Mouse (Mus musculus) urinary bladder, adult 2 months (tissue): ENCODE results near the gene Xrcc3. TPM values are rescaled to one million over a fixed set of nuclear protein-coding genes. Genes with fewer than 3 reads are reported as not detected.

Experiments used
- DNase-seq: peaks from one replicate; pipeline ENCODE4 v3.0.0; 2022; ENCODE audit warnings: low spot score
- polyA plus RNA-seq: library from polyadenylated mRNA; depleted of rRNA; stranded (reverse); fragments of >200 nt; gene quantifications from 2 replicates; pipeline ENCODE4 v1.2.3, GENCODE M21; 2012

Xrcc3 gene
- polyA plus RNA-seq, 1 experiment: 3.5 TPM

DNA sequence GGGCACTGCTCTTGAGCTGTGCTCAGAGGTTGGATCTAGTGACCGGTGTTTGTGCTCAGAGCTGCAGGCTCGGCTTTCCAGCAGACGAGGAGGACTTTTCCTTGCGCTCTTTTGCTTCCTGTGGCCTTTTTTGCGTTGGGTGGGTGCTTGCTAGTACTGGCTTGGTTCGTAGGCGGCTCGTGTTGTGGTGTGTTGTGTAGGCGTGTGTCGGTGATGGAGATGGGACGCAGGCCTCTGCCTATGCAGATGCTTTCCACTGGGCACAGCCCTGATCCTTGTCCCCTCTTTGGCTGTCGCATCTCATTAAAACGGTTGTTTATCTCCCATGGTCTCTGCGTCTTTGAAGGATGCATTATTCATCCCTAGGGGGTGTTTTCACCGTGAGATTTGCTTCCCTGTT is 38.8 kb downstream of the Xrcc3 start:
- no peak for DNase-seq

DNA sequence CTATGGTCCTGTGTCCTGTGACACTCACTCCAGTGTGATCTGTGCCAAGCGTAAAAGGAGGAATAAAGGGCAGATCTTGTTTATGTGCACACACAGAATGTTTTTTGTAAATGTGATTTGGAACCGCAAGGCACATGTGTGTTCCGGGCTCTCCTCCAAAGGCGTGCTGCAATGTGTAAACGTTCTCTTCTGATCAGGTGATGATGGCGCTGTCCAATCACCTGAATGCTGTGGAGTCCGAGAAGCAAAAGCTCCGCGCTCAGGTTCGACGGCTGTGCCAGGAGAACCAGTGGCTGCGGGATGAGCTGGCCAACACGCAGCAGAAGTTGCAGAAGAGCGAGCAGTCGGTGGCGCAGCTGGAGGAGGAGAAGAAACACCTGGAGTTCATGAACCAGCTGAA is 39.5 kb downstream of the Xrcc3 start:
- DNase-seq: no peak

DNA sequence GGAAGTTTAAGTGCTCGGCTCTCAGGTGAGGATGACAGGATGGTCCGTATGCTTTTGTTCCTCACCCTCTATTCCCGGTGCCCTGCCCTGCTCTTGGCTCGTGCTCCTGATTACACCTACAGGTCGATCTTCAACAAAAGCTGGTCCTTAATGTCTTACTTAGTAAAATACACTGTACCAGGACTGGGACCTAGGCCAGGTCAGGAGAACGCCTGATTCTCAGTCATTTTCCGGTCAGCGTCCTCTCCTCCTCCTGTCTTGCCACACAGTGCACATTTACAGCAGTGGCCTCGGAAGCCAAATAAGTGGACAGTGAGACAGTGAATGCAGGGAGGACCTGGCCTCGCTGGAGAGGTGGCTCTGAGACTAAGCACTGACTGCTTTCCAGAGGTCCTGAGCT is 43.0 kb downstream of the Xrcc3 start:
- DNase-seq: no peak

DNA sequence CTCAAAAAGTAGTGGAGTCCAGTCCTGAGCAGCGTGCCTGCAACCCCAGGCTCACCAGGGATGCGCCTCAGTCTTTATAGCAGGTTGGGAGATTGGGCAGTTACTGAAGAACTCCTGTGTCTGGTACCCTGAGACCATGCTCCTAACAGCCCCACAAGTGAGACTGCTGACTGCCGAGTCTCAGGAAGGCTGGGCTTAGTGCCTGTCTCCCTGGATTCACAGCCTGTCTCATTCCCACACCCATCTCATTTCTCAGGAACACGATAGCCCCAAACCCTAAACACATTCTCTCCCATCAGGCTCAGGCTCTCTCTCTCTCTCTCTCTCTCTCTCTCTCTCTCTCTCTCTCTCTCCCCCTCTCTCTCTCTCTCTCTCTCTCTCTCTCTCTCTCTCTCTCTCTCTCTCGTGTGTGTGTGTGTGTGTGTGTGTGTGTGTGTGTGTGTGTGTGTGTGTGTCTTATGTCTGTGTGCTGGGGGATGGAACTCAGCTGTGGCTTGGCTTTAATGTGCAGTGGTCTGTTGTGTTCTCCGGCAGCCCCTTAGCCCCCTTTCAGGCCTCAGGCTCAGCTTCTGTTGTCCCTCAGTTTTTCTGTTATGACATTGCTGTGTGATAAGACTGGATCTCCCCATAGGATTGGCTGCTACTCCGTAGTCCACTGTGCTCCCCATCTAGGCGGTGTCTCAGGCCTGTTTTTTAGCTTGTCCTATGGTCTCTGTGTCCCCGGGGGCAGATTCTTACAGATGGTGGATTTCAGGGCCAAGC is 43.7 kb downstream of the Xrcc3 start:
- no peak for DNase-seq

DNA sequence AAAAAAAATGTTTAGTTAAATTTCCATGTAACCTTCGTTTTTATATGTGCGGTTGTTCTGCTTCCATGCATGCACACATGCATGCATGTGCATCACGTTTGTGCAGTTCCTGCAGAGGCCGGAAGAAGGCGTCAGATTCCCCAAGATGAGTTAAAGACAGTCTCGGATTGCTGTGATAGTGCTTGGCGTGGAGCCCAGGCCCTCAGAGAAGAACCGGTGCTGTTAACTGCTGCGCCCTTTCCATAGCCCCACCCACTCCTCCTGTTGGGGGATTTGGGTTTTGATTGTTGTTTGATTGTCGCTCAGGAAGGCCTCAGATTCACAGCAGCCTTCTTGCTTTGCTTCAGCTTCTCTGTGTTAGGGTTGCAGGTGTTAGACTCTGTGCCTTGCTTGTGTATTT is 44.4 kb downstream of the Xrcc3 start:
- DNase-seq: no peak

DNA sequence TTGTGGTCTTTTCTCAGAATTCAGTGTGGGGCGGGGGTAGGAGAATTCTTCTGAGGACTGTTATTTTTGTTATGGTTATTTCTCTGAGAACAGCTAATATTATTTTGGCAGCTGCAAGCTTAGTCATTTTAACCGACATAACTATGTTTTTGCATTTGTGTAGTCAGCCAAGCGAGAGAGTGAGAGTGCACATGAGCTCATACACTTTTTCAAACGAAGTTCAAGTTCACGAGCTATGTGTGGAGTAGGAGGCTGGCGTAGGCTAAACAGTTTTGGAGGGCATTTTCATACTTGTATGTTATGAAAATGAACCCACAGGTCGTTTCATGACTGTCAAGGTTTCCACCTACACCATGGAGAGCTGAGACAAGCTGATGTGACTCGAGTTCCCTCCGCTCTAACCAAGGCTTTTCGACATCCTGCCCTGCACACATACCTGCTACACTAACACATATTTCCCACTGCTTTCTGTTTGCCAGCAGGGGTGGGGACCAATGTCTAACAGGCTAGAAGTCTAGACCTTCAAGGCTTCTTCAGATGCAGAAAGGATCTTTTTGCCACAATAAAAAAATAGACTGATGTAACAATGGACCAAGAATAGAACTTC is 45.2 kb downstream of the Xrcc3 start:
- no peak for DNase-seq

DNA sequence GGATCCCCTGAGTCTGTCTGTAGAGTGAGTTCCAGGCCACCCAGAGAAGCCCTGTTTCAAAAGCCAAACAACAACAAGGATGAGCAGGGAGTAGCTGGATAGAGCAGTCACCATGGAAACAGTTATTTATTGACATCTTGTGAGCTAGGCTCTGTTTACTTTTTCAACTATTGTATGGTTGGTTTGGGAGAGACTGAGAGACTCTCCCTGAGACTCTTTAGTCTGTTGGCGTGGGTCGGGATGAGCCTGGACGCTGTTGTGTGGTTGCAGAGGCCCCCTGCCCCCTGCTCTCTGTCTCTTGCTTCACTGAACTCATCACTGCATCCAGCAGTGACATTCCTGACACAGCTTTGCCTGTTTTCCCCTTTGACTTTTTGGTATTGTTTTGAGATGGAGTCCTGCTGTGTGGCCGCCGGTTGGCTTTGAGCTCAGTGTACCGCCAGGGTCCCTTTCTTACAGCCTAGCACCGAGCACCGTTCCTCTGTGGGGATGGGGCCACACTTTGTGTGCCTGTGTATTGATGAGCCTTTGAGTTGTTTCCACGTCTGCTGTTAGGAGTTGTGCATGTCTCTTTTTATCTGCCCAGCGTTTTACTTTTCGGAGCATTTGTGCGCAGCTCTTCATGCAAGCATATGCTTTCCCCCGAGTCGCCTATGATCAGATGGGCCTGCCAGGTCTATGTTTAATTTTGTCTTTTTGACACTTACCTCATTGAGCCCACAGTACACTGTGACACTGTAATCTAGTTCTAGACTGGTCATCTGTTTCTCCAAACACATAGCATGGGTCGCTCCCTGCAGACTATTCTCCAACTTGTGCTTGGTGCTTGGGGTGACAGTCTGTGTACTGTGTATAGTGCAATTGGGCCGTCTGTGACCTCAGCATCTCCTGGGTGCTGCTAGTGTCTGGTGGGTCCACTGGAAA is 47.1 kb downstream of the Xrcc3 start:
- no peak for DNase-seq

DNA sequence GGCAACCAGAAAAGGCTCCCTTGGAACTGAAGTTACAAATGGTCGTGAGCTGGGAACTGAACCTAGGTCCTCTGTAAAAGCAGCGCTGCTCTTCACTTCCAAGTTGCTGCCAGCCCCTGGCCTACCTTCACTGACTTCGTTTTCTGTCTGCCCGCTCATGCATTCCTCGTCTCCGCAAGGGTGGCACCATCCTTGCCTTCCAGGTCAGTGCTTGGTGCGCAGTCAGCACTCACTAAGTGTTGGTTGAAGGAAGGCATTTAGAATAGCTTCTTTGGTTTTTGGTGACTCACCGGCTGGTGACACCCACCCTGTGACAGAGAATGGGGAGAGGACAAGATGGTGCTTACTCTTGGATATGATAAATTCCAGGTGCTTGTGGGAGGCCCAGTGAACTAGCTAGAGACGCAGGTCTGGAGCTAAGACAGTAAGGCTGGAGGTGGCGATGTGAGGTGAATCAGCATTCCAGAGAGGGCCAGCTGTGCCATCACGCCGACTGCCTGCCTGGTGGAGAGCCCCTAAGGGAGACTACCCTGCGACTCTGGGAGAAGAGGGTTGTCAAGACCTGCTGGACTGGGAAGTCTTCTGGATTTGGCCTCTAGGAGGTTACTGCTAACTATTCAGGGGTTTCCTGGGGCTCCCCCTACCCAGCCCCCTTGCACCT is 50.9 kb downstream of the Xrcc3 start:
- DNase-seq: no peak

DNA sequence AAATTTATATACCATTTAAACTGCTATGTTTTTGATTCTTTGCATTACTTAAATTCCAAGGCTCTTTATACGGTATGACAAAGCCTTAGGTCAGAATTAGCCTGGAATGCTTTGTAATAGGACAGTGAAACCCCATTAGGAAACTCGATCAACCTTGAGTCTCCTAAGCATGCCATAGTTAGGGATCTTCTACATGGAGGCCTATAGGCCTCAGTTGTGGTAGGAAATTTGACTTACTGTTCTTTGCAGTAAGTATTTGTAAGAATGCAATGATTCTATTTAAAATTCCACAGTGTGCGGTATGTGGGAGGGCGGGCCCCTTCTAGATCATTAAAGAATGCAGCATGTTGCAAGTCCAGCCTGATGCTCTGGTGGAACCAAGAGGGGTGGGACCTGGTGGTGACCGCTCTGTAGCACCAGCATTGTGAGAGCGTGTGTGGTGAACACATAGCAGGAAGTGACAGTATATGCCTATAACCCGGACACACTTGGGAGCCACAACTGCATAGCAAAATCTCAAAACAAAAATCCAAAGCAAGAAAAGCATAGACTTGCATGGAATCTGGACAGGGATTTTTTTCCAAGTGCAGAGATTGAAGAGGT is 53.3 kb downstream of the Xrcc3 start:
- DNase-seq: no peak

DNA sequence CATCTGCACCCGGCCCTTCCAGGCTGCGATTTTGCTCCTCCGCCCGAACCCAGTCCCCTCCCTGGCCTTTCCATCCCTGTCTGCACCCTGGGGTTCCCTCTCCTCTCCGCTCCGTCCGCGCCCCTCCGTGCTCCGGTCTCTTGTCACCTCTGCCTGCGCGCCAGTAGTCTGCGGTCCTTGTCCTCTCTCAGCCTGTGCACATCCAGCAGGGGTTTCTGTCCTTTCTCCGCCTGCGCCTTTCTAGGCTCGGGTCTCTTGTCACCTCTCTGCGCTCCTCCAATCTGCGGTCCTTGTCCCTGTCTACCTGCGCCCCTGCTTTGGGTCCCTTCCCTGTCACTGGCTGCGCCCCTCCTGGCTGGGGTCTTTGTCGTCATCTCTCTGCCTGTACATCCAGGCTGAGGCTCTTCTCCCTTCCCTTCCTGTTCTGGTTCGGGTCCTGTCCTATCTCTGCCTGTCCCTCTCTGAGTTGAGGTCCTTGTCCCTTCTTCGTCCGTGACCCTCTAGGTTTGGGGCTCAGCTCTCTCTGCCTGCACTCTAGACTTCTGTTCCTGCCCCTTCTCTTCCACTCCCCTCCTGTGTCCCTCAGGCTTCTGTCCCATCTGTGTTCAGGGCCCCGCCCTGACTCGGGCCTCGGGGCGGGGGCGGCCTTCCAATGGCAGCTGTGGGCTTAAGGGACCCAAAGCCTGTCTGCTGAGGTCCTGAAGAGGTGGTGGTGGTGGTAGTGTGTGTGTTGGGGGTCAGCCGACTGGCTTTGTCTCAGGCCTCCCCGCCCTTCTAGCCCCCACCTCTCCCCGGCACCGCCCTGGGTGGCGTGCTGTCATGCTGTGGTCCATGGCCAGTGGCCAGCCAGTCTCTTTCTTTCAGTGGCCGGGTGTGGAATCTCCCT is 54.3 kb downstream of the Xrcc3 start:
- DNase-seq: peak; percentile 38

DNA sequence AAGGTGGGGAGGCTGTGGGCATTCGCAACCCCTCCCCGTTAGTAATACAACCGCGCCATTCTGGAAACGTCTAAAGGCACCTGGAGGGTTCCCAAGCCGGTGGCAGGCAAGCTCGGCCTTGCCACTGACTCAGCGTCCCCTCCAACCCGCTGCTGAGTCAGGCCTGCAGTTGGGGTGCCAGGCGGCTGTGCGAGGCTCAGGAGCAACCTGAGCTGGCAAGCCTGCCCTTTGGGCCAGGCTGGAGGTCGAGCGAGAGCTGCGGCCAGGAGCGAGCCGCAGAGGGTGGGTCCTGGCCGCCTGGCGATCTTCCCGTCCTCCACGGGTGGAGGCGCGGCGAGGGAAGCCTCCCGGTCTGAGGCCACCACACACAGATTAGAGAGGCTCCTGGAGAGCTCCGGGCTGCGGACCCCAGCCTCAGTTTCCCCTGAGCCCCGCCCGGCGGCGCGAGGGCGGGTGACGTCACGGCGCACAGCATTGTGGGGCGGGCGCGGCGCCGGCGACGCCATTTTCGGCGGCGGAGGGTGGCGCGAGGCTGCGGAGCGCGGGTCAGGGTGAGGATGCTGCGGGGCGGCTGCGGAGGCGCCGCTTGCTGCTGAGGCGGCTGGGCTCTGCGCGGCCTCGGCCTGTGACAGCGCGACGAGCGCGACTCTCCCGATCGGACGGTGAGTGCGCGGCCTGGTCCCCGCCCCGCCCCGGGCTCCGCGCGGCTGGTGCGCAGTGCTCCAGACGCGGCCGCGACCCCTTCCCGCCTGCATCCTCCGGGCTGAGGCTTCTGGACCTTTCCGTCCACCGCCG is 55.1 kb downstream of the Xrcc3 start, which contains the start of gene Klc1:
TSS of gene Klc1 (plus strand) at position 469 of the 795 bp plus-strand sequence.
- peak; percentile 83 for DNase-seq

DNA sequence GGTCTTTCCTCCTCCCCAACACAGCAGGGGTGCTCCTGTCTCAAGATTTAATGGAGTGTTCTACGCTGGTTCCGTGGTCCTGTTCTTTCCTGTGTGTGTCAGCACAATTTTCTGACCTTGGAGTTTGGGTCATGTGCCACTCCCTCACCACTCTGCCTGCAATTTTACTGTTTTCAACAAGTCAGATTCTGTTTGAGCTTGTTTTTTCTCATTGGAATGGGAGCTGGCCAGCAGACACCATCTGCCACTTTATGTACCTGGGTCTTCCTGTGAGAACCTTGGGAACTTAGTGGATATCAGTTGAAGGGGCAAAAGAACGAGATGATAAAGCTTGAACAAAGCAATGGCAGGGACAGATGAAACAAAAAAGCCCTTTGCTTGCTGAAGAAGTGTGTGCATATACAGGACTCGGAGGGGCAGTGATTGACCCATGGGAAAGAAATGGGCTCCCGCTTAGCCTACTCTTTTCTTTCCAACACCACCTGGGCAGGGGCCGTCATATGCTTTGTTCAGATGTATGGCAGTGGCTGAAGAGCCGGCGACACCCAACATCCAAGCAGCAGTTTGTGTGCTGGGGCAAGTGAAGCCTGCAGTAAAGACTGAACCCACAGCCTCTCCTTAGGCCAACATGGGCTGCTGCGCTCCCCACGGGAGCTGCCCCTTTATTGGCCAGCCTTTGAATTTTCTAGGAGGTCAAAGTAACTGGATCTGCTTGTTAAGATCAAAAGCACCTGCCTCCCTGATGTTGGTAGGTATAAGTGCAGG is 55.9 kb downstream of the Xrcc3 start:
- no peak for DNase-seq

DNA sequence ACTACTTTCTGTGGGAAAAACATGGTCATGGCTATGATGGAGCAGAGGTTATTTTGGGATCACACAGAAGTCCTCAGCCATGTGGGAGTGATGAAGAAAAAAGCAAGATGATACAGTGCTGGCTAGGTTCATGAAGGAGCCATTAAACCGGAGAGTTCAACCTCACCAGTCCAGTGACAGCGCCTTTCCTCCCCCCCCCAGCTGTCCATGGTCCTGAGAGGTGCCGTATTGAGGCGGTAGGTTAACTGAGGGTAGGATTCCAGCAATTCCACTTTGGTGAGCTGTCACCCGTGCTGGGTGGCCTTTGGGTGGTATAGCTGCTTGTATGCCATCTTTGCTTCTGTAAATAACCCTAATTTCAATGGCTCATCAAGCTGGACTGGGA is 57.0 kb downstream of the Xrcc3 start:
- DNase-seq: no peak

DNA sequence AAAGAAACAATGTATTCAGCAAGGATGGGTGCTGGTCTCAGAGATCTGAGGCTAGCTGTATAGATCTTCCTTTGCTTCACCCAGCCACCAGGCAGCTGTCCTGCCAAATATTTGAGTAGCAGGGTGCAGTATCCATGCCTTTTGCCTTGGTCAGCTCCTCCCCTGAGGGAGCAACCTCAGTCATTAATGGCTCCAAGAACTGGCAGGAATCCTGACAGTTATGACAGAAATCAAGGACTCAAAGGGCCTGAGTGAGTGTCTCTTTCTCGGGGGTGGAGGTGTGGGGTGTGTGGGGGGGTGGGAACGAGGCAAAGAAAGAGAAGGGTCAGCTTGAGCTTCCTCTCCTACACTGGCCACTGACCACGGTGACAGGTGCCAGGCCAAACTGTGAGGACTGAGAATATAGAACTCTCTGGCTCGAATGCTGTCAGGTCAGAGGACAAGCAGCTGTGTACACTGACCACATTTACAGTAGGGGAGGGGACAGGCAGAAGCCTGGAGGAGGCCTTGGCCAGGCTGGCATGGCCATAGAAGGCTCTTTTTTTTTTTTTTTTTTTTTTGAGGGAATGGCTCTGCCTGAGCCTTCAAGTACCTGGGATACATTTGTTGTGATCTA is 57.5 kb downstream of the Xrcc3 start:
- no peak for DNase-seq

DNA sequence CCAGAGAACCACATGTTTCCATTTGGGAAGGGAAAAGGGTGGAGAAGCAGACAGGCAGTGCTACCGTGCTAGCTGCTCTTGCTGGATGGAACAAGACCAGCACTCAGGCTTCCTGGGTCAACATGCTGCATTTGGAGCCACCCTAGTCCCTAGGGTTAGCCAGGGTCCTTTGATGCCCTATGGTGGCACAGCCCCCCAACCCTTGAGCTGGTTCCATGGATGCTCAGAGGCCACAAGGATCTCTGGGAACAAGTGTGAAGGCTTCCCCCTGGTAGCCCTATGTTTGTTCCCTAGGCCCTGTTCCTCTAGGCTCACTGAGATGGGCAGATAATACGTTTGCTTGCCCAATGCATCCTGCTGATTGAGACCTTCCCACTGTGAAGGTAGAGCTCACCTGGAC is 58.4 kb downstream of the Xrcc3 start:
- no peak for DNase-seq

DNA sequence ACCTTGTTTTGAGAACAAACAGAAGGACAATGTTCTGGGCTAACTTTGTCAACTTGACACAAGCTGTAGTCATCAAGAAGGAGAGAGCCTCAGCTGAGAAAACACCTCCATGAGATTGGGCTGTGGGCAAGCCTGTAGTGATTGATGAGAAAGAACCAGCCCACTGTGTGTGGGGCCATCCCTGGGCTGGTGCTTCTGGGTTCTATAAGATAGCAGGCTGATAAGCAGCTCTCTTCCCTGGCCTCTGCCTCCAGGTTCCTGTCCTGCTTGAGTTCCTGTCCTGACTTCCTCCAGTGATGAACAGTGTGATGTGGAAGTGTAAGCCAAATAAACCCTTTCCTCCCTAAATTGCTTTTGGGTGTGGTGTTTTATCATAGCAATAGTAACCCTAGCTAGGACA is 59.0 kb downstream of the Xrcc3 start:
- DNase-seq: no peak

DNA sequence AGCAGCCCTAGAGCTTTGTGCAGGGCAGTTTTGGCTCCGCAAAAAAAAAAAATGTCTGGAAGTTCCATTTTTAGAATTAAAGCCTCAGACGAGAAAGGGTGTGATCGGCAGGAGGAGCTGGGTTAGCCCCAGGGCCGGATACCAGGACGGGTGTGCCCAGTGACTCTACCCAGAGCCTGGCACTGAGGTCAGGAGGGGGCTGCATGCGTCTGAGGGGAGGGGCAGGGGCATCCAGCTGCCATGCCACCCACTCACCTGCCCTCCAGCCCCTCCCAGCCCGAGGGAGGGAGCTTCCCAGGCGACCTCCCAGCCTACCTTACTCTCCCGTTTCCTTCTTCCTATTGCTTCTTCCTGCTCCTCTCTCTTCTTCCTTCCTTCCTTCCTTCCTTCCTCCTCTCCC is 60.3 kb downstream of the Xrcc3 start:
- DNase-seq: no peak
